Mouse (Mus musculus) limb, embryonic 13.5 days (tissue): ENCODE data around the gene Apbb1ip. TPM values are rescaled to one million over a fixed set of nuclear protein-coding genes. Genes with fewer than 3 reads are reported as not detected.

Source experiments
- ATAC-seq: fragments of 200-750 bp; cut with Nextera tagmentation; 2 replicates; pipeline ENCODE4 v1.8.0; 2017; ENCODE audit warnings: low read depth, moderate number of reproducible peaks, moderate TSS enrichment; ENCODE audit not compliant: low FRiP score
- H3K27ac ChIP-seq: fragments of 300-500 bp; sonication (generic); 2 replicates; pipeline ENCODE4 v1.5.1; 2015; ENCODE audit warnings: inconsistent platforms, mild to moderate bottlenecking, moderate library complexity
- H3K27me3 ChIP-seq: fragments of 300-500 bp; sonication (generic); 2 replicates; pipeline ENCODE4 v1.6.1; 2015; ENCODE audit warnings: mild to moderate bottlenecking, inconsistent platforms
- H3K36me3 ChIP-seq: fragments of 300-500 bp; sonication (generic); 2 replicates; pipeline ENCODE4 v1.6.1; 2015; ENCODE audit warnings: inconsistent platforms, mild to moderate bottlenecking, moderate library complexity
- H3K4me1 ChIP-seq: fragments of 300-500 bp; sonication (generic); 2 replicates; pipeline ENCODE4 v1.6.1; 2015; ENCODE audit warnings: inconsistent platforms
- H3K4me2 ChIP-seq: fragments of 300-500 bp; sonication (generic); replicated peaks from 2 replicates; pipeline ENCODE4 v1.6.1; 2015; ENCODE audit warnings: inconsistent platforms, mild to moderate bottlenecking, moderate library complexity
- H3K4me3 ChIP-seq: fragments of 300-500 bp; sonication (generic); 2 replicates; pipeline ENCODE4 v1.5.1; 2015; ENCODE audit warnings: moderate library complexity, mild to moderate bottlenecking, inconsistent platforms
- H3K9ac ChIP-seq: fragments of 300-500 bp; sonication (generic); 2 replicates; pipeline ENCODE4 v1.6.1; 2015; ENCODE audit warnings: mild to moderate bottlenecking, inconsistent platforms
- H3K9me3 ChIP-seq: fragments of 300-500 bp; sonication (generic); 2 replicates; pipeline ENCODE4 v1.6.1; 2016; ENCODE audit warnings: inconsistent platforms
- WGBS: fragments of 180-500 bp; shearing (Covaris S2); methylation state at CpG from one replicate; pipeline ENCODE4 v1.1.7; 2015; 5-methylcytosine and 5-hydroxymethylcytosine counted together
- polyA plus RNA-seq: library from polyadenylated mRNA; unstranded; fragments of >200 nt; fragmentation: Nextera tagmentation; extraction: Ambion mirVana; gene quantifications from 2 replicates; pipeline ENCODE4 v1.2.1, GENCODE M21; 2015

The Apbb1ip gene
- polyA plus RNA-seq, result 1.8 and 2.2 TPM in 2 replicates

DNA sequence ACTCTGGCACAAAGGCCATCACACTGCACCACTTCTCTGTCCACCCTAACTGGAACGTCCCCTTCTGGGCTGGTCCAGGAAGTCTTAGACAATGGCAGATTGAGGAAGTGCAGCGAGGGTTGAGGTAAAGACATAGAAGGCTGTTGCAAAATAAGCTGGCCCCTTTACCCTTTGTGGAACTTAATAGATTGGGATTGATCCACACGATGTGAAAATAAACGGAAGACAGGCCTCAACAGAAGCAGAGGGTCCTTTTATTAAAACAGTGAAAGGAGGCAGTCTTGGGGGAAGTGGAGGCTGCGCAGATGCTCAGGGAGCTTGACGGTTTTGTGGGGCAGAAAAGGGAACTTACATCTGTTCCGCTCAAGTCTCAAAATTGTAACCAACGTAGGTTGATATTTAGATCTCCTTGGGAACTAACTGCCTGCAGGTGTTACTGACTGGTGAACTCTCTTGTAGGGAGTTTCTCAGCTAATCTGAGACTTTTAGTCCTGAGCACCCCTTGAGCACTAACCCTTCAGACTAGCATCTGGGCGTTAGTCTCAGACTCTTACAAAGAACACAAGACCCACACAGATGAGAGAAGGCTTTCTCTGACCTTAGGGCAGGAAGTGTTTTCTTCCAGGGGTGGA lies at the start of gene Apbb1ip:
Gene Apbb1ip, plus strand, starts transcription at position 546 of the 632 bp plus-strand sequence.
- H3K27ac ChIP-seq, result no peak within 1 kb of the TSS
- WGBS, result 22% methylated on average over 9 of the region's 9 CpGs
- 0 out of 2 replicates have a peak, but pooled peaks have one; percentile 19 for ATAC-seq

DNA sequence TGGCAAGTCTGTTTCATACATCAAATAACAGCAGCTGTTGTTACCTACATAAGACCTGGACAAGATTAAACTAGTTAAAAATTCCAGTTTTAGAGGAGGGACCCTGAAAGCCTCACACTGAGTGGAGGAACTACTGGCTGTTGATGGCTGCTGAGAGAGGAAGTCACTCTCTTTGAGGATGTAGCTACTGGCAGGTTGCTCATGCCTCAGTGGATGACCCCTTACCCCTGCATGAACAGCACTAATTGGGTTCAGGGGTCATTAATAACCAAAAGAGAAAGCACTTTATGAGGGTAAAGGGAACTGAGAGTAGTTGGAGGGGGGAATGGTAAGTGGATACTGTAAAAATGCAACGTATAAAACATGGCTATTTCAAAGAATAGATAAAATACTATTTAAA lies 46.8 kb upstream of the Apbb1ip start:
- WGBS, result 82% methylated on average over 1 of the region's 1 CpGs
- Histone ChIP-seq H3K4me2 (no peak overlapping the region), H3K27ac (no peak overlapping the region), H3K36me3 (no peaks in the 10 kb centered on the region), H3K27me3 (no peaks in the 10 kb centered on the region), H3K9ac (no peak overlapping the region), H3K4me3 (no peak overlapping the region), H3K4me1 (no peaks in the 10 kb centered on the region), H3K9me3 (no peaks in the 10 kb centered on the region)
- ATAC-seq, result no peak

More for the DNA sequence above, at the start of gene Apbb1ip:
- H3K4me1 ChIP-seq, result peaks cover 5% of the 10 kb centered on the region
- H3K4me2 ChIP-seq, result peak within 1 kb of the TSS; percentile 75
- peak within 1 kb of the TSS; percentile 42 for H3K4me3 ChIP-seq
- peaks cover 15% of the 10 kb centered on the region for H3K27me3 ChIP-seq
- no peaks in the 10 kb centered on the region for H3K9me3 ChIP-seq
- H3K36me3 ChIP-seq, result no peaks in the 10 kb centered on the region
- H3K9ac ChIP-seq, result peak within 1 kb of the TSS; percentile 66

DNA sequence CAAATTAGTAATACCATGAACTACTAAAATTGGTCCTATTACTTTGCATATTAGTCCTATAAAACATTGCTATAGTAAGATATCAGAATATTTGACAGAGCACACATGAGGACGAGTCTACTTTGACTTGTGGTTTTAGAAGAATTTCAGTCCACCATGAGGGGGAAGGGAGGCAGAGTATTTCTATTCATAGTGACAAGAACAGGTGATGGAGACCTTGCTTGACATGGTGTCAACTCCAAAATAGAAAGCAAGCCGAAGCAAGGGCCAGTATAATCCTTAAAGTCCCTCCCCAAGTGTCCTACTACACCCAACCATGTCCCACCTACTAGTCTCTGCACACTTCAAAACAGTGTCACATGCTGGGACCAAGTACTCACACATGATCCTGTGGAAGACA lies 37.8 kb upstream of the Apbb1ip start:
- Histone ChIP-seq H3K27ac (no peak overlapping the region), H3K4me1 (no peaks in the 10 kb centered on the region), H3K9me3 (no peaks in the 10 kb centered on the region), H3K36me3 (no peaks in the 10 kb centered on the region), H3K4me2 (no peak overlapping the region), H3K4me3 (no peak overlapping the region), H3K27me3 (no peaks in the 10 kb centered on the region), H3K9ac (no peak overlapping the region)
- WGBS, result 67% methylated on average over 2 of the region's 2 CpGs
- no peak for ATAC-seq

DNA sequence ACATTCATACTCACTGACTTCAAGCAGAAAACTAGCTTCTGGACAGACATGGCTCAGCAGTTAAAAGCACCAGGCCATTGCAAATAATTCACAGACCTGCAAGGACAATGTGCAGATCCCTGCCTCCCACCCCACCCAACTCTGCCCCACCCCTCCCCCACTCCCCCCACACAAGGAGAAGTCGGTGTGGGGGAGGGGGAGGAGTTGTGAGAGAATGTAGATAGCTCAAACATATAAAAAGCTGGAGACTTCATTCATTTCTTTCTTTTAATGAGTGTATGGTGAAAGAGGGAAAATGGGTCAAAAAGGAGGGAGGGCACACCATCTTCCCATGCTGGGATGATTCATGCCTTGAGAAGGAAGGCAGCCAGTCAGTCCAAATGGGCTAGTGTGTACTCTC lies 34.5 kb upstream of the Apbb1ip start:
- Histone ChIP-seq H3K27me3 (no peaks in the 10 kb centered on the region), H3K9me3 (no peaks in the 10 kb centered on the region), H3K36me3 (no peaks in the 10 kb centered on the region), H3K9ac (no peak overlapping the region), H3K4me3 (no peak overlapping the region), H3K4me1 (peaks cover 3% of the 10 kb centered on the region; the same call in 1 of the 2 replicates), H3K27ac (no peak overlapping the region), H3K4me2 (no peak overlapping the region)
- ATAC-seq, result no peak
- WGBS, result 45% methylated on average over 1 of the region's 1 CpGs

DNA sequence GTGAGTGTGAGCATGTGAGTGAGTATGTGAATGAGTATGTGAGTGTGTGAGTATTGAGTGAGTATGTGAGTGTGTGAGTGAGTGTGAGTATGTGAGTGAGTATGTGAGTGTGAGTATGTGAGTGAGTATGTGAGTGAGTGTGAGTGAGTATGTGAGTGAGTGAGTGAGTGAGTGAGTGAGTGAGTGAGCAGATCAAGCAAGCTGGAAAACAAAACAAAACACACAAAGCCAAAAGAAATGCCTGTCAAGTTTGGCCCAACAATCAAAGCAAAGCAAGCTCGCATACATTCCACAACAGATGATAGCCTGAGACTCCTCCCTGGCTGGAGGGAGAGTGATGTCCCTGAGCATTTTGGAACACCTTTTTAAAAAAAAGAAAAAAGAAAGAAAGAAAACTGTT lies 33.5 kb upstream of the Apbb1ip start:
- H3K9ac ChIP-seq, result no peak overlapping the region
- no peak overlapping the region for H3K4me3 ChIP-seq
- WGBS, result 77% methylated on average over 1 of the region's 1 CpGs
- H3K9me3 ChIP-seq, result no peaks in the 10 kb centered on the region
- peaks cover under 1% of the 10 kb centered on the region; the same call in 1 of the 2 replicates for H3K27me3 ChIP-seq
- no peak overlapping the region for H3K4me2 ChIP-seq
- no peak for ATAC-seq
- no peaks in the 10 kb centered on the region for H3K36me3 ChIP-seq
- H3K4me1 ChIP-seq, result peaks cover 3% of the 10 kb centered on the region; the same call in 1 of the 2 replicates
- H3K27ac ChIP-seq, result no peak overlapping the region

DNA sequence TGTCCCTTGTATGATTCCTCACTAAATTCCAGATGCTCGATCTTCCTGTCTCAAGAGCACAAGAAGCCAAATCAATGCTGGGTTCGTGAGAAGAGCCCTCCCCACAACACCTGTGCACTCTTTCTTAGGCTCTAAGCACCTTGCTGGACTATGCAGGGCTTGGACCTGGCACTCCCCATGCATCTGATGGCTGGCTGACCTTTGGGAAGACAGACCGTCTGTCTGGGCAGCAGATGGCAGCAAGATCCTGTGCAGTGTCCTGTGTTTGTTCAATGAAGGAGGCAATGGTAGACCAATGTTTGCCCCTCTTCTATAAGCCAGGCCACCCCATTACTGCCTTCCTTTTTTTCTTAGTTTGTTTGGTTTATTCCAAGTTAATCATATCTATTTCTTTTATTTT lies 32.7 kb upstream of the Apbb1ip start:
- ATAC-seq, result no peak
- H3K27ac ChIP-seq, result no peak overlapping the region
- H3K4me3 ChIP-seq, result no peak overlapping the region
- peaks cover 6% of the 10 kb centered on the region for H3K27me3 ChIP-seq
- peaks cover 3% of the 10 kb centered on the region; the same call in 1 of the 2 replicates for H3K4me1 ChIP-seq
- H3K9ac ChIP-seq, result no peak overlapping the region
- H3K36me3 ChIP-seq, result no peaks in the 10 kb centered on the region
- no peak overlapping the region for H3K4me2 ChIP-seq
- WGBS, result 76% methylated on average over 3 of the region's 3 CpGs
- H3K9me3 ChIP-seq, result no peaks in the 10 kb centered on the region

DNA sequence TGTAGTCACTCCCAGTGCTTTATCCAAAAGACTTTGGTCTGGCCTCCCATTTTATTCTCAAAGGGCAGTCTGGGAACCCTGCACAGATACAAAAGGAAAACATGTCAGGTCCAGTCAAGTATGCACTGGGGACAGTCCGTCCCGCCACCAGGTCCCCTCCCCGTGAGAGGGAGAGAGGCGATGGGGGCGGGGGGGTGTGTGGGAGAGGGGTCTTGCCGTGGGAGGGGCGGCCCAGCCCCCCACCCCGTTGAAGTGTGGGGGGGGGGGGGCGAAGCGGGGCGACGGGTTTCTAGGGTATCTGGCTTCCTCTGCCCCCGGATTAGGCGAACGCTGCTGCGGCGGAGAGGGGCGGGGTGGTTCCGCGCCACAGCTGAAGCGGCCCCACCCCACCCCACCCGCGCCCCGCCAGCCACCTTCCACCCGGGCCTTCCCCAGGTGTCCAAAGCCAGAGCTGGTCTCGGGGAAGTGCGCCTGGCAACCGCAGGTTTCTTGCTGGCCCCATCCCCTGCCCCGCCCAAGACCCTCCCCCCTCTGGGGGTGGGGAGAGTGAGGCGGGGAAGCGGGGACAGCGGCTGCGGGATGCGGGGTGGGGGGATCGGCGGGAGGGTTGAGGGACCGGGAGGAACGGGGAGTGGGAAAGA lies 29.7 kb upstream of the Apbb1ip start:
- Histone ChIP-seq H3K9me3 (no peaks in the 10 kb centered on the region), H3K4me1 (peaks cover 3% of the 10 kb centered on the region; the same call in 1 of the 2 replicates), H3K4me3 (no peak overlapping the region), H3K9ac (no peak overlapping the region), H3K27ac (no peak overlapping the region), H3K36me3 (no peaks in the 10 kb centered on the region), H3K4me2 (no peak overlapping the region), H3K27me3 (peaks cover 6% of the 10 kb centered on the region)
- 0% methylated on average over 18 of the region's 38 CpGs for WGBS
- no peak for ATAC-seq

DNA sequence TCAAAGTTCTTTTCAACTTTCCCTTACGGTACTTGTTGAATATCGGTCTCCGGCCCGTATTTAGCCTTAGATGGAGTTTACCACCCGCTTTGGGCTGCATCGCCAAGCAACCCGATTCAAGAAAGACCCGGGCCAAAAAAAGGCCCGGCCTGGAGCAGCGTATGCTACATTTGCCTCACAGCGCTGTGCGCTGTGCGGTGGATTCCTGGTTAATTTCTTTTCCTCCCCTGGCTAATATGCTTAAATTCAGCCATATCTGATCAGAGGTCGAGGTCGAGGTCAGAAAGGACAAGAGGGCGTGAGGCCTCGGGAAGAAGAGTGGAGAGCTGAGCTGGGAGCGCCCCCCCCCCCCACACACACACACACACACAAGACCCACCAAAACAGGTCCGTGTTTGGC lies 29.0 kb upstream of the Apbb1ip start:
- no peaks in the 10 kb centered on the region for H3K9me3 ChIP-seq
- H3K4me1 ChIP-seq, result peaks cover 3% of the 10 kb centered on the region; the same call in 1 of the 2 replicates
- H3K27me3 ChIP-seq, result peaks cover 6% of the 10 kb centered on the region
- no peak overlapping the region for H3K4me2 ChIP-seq
- no peak overlapping the region for H3K4me3 ChIP-seq
- ATAC-seq, result no peak
- 4% methylated on average over 19 of the region's 19 CpGs for WGBS
- H3K36me3 ChIP-seq, result no peaks in the 10 kb centered on the region
- no peak overlapping the region for H3K27ac ChIP-seq
- no peak overlapping the region for H3K9ac ChIP-seq

DNA sequence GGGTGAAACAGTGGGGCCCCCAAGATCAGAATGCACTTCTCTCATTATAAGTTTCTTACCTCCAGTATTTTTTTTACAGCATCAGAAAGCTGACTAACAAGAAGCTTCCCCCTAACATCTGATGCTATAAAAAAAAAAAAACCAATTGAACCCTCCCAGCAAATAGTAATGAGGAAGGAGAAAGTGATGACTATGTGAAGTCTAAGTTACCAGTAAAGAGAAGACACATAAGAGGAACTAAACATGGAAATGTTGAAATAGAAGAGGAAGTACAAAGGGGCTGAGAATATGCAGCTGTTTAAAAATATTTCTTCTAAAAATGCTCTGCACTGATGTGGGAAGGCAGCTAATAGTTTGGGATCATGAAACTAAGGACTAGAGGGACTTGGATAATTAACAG lies 27.1 kb upstream of the Apbb1ip start:
- no peak overlapping the region for H3K4me2 ChIP-seq
- no peaks in the 10 kb centered on the region for H3K9me3 ChIP-seq
- no peak for ATAC-seq
- H3K27ac ChIP-seq, result no peak overlapping the region
- H3K36me3 ChIP-seq, result no peaks in the 10 kb centered on the region
- no peak overlapping the region for H3K4me3 ChIP-seq
- H3K4me1 ChIP-seq, result peaks cover 3% of the 10 kb centered on the region; the same call in 1 of the 2 replicates
- H3K27me3 ChIP-seq, result peaks cover 6% of the 10 kb centered on the region
- H3K9ac ChIP-seq, result no peak overlapping the region

DNA sequence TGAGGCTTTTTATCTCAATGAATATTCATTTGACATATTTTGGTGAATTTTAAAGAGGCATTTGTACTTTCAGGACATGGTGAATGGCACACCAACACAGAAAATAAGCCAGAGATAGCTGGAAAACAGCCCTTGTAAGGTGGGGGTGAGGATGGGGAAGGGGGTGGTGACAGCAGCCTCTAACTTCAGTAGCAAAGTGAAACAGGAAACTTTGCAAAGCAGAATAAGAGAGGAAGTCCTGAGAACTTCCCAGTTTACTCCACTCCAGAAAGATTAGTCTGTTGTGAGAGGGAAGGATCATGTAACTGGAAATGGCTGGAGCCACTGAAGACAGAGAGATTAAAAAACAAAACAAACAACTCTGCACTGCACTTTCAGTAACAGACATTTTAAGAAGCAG lies 26.0 kb upstream of the Apbb1ip start:
- Histone ChIP-seq H3K9ac (no peak overlapping the region), H3K4me3 (no peak overlapping the region), H3K27me3 (peaks cover 6% of the 10 kb centered on the region), H3K9me3 (no peaks in the 10 kb centered on the region), H3K4me2 (no peak overlapping the region), H3K4me1 (peaks cover 3% of the 10 kb centered on the region; the same call in 1 of the 2 replicates), H3K36me3 (no peaks in the 10 kb centered on the region), H3K27ac (no peak overlapping the region)
- no peak for ATAC-seq

DNA sequence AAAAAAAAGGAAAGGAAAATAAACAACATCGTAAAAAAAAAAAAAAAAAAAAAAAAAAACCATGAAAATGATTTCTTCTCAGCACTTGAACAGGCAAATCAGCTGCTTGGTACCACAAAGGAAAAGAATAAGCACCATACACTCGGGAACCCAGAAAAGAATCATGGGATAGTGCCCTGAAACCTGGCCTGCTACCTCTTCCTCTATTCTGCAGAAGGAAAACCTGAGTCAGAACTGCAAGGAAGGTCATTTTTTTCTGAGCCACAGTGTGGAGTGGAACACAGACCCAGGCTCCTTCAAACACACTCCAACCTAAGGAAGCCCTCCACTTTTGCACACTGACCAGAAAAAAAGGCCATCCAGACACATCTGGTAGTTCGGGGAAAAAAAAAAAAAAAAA lies 24.1 kb upstream of the Apbb1ip start:
- no peak for ATAC-seq
- Histone ChIP-seq H3K27ac (no peak overlapping the region), H3K9ac (no peak overlapping the region), H3K4me3 (no peak overlapping the region), H3K4me2 (no peak overlapping the region), H3K27me3 (peaks cover 6% of the 10 kb centered on the region), H3K9me3 (no peaks in the 10 kb centered on the region), H3K36me3 (no peaks in the 10 kb centered on the region), H3K4me1 (no peaks in the 10 kb centered on the region)
- WGBS, result 75% methylated on average over 3 of the region's 3 CpGs

DNA sequence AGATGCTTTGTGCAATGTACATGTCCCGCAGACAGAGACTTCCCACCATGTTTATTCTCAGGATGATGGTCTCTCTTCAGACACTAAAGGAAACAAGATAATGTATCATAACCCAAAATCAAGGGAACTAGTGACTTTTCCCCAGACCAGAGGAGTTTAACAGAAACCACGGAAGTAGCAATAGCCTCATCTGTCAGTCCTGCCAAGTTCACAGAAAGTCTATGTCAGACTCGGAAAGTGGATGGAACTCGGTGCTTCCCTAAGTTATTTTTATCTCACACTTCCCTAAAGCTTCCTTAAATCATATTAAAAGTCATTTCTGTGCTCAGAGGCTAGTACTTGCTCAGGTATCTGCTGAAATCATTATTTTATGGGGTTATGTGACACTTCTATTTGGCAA lies 21.4 kb upstream of the Apbb1ip start:
- Histone ChIP-seq H3K4me1 (no peaks in the 10 kb centered on the region), H3K9me3 (no peaks in the 10 kb centered on the region), H3K9ac (no peak overlapping the region), H3K27ac (no peak overlapping the region), H3K27me3 (no peaks in the 10 kb centered on the region), H3K4me2 (no peak overlapping the region), H3K4me3 (no peak overlapping the region), H3K36me3 (no peaks in the 10 kb centered on the region)
- no peak for ATAC-seq
- 81% methylated on average over 4 of the region's 4 CpGs for WGBS
